Comparison of ENCODE assay signal across 16 mouse cellular contexts in genomic region chr9:31682893-31683292, GRCm38 (mm10).
DNase-seq lines count a peak whose midpoint lies in the region; ATAC-seq and TF ChIP-seq lines count a peak whose summit lies in the region.
"Had no signal": no experiment of that assay in that cellular context is flagged by ENCODE, and none has a peak within 500 bp of the region (broad histone marks: within the 10 kb centered on the region; RNA-seq: fewer than 3 reads in every experiment).

No protein-coding gene starts in this region.

- no peak overlapping the region for H3K4me2 ChIP-seq in embryonic facial prominence, embryonic 14.5 days (ENCODE audit: low read depth, low read length)
- H3K4me2 ChIP-seq in heart, embryonic 14.5 days (ENCODE audit: low read length): peak overlapping the region; percentile 48; the same call in 1 of the 2 replicates
- H3K4me2 ChIP-seq in kidney, postnatal 0 days (ENCODE audit: low read length): 0 out of 2 replicates have a peak overlapping the region, but pooled peaks have one; percentile 10
- H3K4me2 ChIP-seq: embryonic facial prominence, embryonic 13.5 days had no signal

- peaks cover 10% of the 10 kb centered on the region; the same call in 1 of the 2 replicates for H3K27me3 ChIP-seq in embryonic facial prominence, embryonic 14.5 days (replicated peaks; ENCODE audit: control insufficient read depth, insufficient read depth, low read length)
- H3K27me3 ChIP-seq in embryonic facial prominence, embryonic 10.5 days (replicated peaks; ENCODE audit: low read depth, poor library complexity, severe bottlenecking): peaks cover 50% of the 10 kb centered on the region
- 0 out of 2 replicates have a peak, but pooled peaks cover 5% of the 10 kb centered on the region for H3K27me3 ChIP-seq in heart, embryonic 14.5 days (ENCODE audit: control insufficient read depth, insufficient read depth, low read length)
- H3K27me3 ChIP-seq in kidney, postnatal 0 days (ENCODE audit: insufficient read depth, low read length): no peaks in the 10 kb centered on the region
- H3K27me3 ChIP-seq in Patski: no peaks in the 10 kb centered on the region

- in situ Hi-C loops in Patski (cut with MboI; ENCODE audit: low pct_unique_long_range_greater_than_20kb): loop anchor here (5.0 kb wide), 1 partner anchor 76 kb away; no protein-coding TSS in a partner anchor

- no peak overlapping the region for H3K27ac ChIP-seq in embryonic facial prominence, embryonic 14.5 days (replicated peaks; ENCODE audit: low read depth, low read length)
- H3K27ac ChIP-seq in embryonic facial prominence, embryonic 10.5 days (replicated peaks): no peak overlapping the region
- H3K27ac ChIP-seq in heart, embryonic 14.5 days (replicated peaks in 1 of 2; ENCODE audit: control insufficient read depth in 1 of 2, insufficient read depth in 1 of 2, low read depth in 2 of 2, low read length in 2 of 2): no peak overlapping the region
- peak overlapping the region; percentile 54; the same call in 1 of the 2 replicates for H3K27ac ChIP-seq in kidney, postnatal 0 days
- H3K27ac ChIP-seq: embryonic facial prominence, embryonic 13.5 days had no signal

- no peak overlapping the region for H3K4me3 ChIP-seq in embryonic facial prominence, embryonic 14.5 days (ENCODE audit: low read depth, low read length)
- H3K4me3 ChIP-seq in embryonic facial prominence, embryonic 10.5 days: no peak overlapping the region
- no peak overlapping the region for H3K4me3 ChIP-seq in heart, embryonic 14.5 days (ENCODE audit: control insufficient read depth in 1 of 2, insufficient read depth in 1 of 2, low read depth in 1 of 2, low read length in 2 of 2)
- H3K4me3 ChIP-seq in kidney, postnatal 0 days (replicated peaks; ENCODE audit: low read depth, low read length): no peak overlapping the region
- H3K4me3 ChIP-seq: embryonic facial prominence, embryonic 13.5 days had no signal

- peaks cover 17% of the 10 kb centered on the region for H3K4me1 ChIP-seq in embryonic facial prominence, embryonic 14.5 days (ENCODE audit: control insufficient read depth, insufficient read depth, low read length)
- H3K4me1 ChIP-seq in embryonic facial prominence, embryonic 10.5 days: peaks cover 35% of the 10 kb centered on the region
- peaks cover under 1 to 5% of the 10 kb centered on the region in 2 experiments; a peak in 2 of 4 replicates for H3K4me1 ChIP-seq in heart, embryonic 14.5 days (ENCODE audit: control insufficient read depth in 2 of 2, insufficient read depth in 2 of 2, low read length in 2 of 2)
- peaks cover 20% of the 10 kb centered on the region for H3K4me1 ChIP-seq in kidney, postnatal 0 days (replicated peaks; ENCODE audit: insufficient read depth, low read length)

- DNase-seq in embryonic facial prominence, embryonic 14.5 days (ENCODE audit: low spot score): peak; percentile 30
- DNase-seq in embryonic facial prominence, embryonic 10.5 days (ENCODE audit: low spot score): no peak
- no peak for DNase-seq in heart, adult 18-20 months
- DNase-seq in kidney, postnatal 0 days (ENCODE audit: low spot score): no peak
- no peak for DNase-seq in kidney, adult 18-20 months
- no peak for DNase-seq in Patski (ENCODE audit: low read depth, low spot score)
- no peak for DNase-seq in cerebellum, adult 9-10 months
- DNase-seq: adrenal gland, postnatal 14 days; cerebellum, postnatal 10 days; heart, postnatal 14 days; kidney, postnatal 25 days; right cerebral cortex, adult 18-20 months had no signal

- H3K9ac ChIP-seq in embryonic facial prominence, embryonic 14.5 days (ENCODE audit: low read depth, low read length): 0 out of 2 replicates have a peak overlapping the region, but pooled peaks have one; percentile 19
- no peak overlapping the region for H3K9ac ChIP-seq in heart, embryonic 14.5 days (ENCODE audit: low read length)
- H3K9ac ChIP-seq in kidney, postnatal 0 days (ENCODE audit: low read depth, low read length): no peak overlapping the region
- H3K9ac ChIP-seq: embryonic facial prominence, embryonic 13.5 days had no signal

- H3K36me3 ChIP-seq in embryonic facial prominence, embryonic 14.5 days (ENCODE audit: control insufficient read depth, insufficient read depth, low read length): no peaks in the 10 kb centered on the region
- no peaks in the 10 kb centered on the region for H3K36me3 ChIP-seq in embryonic facial prominence, embryonic 10.5 days (replicated peaks)
- no peaks in the 10 kb centered on the region for H3K36me3 ChIP-seq in heart, embryonic 14.5 days (ENCODE audit: control insufficient read depth, insufficient read depth, low read length)
- H3K36me3 ChIP-seq in kidney, postnatal 0 days (ENCODE audit: insufficient read depth, low read length): no peaks in the 10 kb centered on the region
- H3K36me3 ChIP-seq: embryonic facial prominence, embryonic 13.5 days; G1E had no signal

- WGBS in embryonic facial prominence, embryonic 14.5 days: 31% methylated on average over 6 of the region's 6 CpGs
- 37% methylated on average over 6 of the region's 6 CpGs for WGBS in embryonic facial prominence, embryonic 10.5 days
- 42% methylated on average over 6 of the region's 6 CpGs for WGBS in heart, embryonic 14.5 days
- 30% methylated on average over 6 of the region's 6 CpGs for WGBS in kidney, postnatal 0 days

- POLR2A ChIA-PET in Patski (lab: Charles Lee): interaction anchor here (0.7 kb wide), 1 partner anchor 338 kb away, joined by 4 read pairs; no protein-coding TSS in a partner anchor

- CTCF ChIA-PET in Patski (lab: Charles Lee): interaction anchor here (0.9 kb wide), 1 partner anchor 124 kb away, joined by 3 read pairs; no protein-coding TSS in a partner anchor

- H3K9me3 ChIP-seq in embryonic facial prominence, embryonic 14.5 days (ENCODE audit: control insufficient read depth, low read length): no peaks in the 10 kb centered on the region
- H3K9me3 ChIP-seq in embryonic facial prominence, embryonic 10.5 days: no peaks in the 10 kb centered on the region
- no peaks in the 10 kb centered on the region for H3K9me3 ChIP-seq in heart, embryonic 14.5 days (ENCODE audit: control insufficient read depth, low read length)
- no peaks in the 10 kb centered on the region for H3K9me3 ChIP-seq in kidney, postnatal 0 days (replicated peaks; ENCODE audit: low read length)
- H3K9me3 ChIP-seq: embryonic facial prominence, embryonic 13.5 days had no signal

- no peak for ATAC-seq in embryonic facial prominence, embryonic 14.5 days (ENCODE audit: low read depth)
- ATAC-seq in heart, embryonic 14.5 days (ENCODE audit: insufficient number of reproducible peaks, insufficient read depth, low FRiP score, low read depth): no peak
- ATAC-seq in kidney, postnatal 0 days (replicated peaks; ENCODE audit: low FRiP score, low read depth): no peak
- peak; percentile 52 for ATAC-seq in Patski
- ATAC-seq: inflammation-experienced regulatory T-cells, adult 6 months had no signal

- no peak for TF ChIP-seq CTCF in kidney, postnatal 0 days (IDR thresholded peaks at IDR 0.05; ENCODE audit: low read depth)
- no peak for TF ChIP-seq CTCF in Patski (IDR thresholded peaks at IDR 0.05)
